Mouse (Mus musculus): ENCODE measurements at regions not wholly inside any gene's neighbourhood (a gene's known extent, or its start where the extent isn't known, plus 50 kb on each side); places are given as distances from the start of the nearest gene placed in this dataset.

DNA sequence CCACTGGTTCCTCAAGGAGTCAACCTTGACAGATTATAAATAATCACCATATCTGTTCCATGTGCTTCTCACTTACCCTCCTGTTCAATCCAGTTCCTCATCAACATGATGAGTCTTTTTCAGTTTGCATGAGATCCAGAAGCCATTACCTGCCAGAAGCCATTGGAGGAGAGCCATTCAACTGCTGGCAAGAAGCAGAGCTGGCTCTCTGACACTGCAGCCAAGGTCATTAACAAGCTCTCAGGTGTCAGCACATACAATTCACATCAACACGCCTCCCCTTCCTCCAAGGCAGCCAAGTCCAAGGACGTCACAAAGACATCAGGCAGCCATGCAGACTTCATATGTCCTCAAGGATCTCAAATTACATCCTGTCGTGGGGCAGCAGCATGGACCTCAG is 648.6 kb upstream of the Slit2 start:
- TF ChIP-seq POLR2A (IDR thresholded peaks at IDR 0.05; ENCODE audit: borderline replicate concordance, insufficient read depth, low read length) (no peak), CTCF (IDR thresholded peaks at IDR 0.05; ENCODE audit: borderline replicate concordance, insufficient read depth, low read depth, low read length) (no peak)
